Mouse (Mus musculus) neural tube, embryonic 14.5 days (tissue): ENCODE data around the gene Cox6b1. TPM values are rescaled to one million over a fixed set of nuclear protein-coding genes. Genes with fewer than 3 reads are reported as not detected.

Source experiments
- ATAC-seq: fragments of 200-750 bp; cut with Nextera tagmentation; 2 replicates; pipeline ENCODE4 v1.8.0; 2017; ENCODE audit warnings: low read depth, mild to moderate bottlenecking, moderate TSS enrichment, moderate library complexity
- H3K27ac ChIP-seq: fragments of 300-500 bp; sonication (generic); 2 replicates; pipeline ENCODE4 v1.5.1; 2014; ENCODE audit warnings: low read depth, mild to moderate bottlenecking, control low read depth, low read length, moderate library complexity, mixed read lengths
- H3K27me3 ChIP-seq: fragments of 300-500 bp; sonication (generic); 2 replicates; pipeline ENCODE4 v1.6.1; 2014; ENCODE audit warnings: low read length; ENCODE audit not compliant: control insufficient read depth, insufficient read depth
- H3K36me3 ChIP-seq: fragments of 300-500 bp; sonication (generic); 2 replicates; pipeline ENCODE4 v1.6.1; 2014; ENCODE audit warnings: low read length, mixed read lengths; ENCODE audit not compliant: control insufficient read depth, insufficient read depth
- H3K4me1 ChIP-seq: fragments of 300-500 bp; sonication (generic); 2 replicates; pipeline ENCODE4 v1.6.1; 2014; ENCODE audit warnings: low read length; ENCODE audit not compliant: control insufficient read depth, insufficient read depth
- H3K4me2 ChIP-seq: fragments of 300-500 bp; sonication (generic); 2 replicates; pipeline ENCODE4 v1.6.1; 2014; ENCODE audit warnings: mild to moderate bottlenecking, low read depth, low read length, control low read depth
- H3K4me3 ChIP-seq: fragments of 300-500 bp; sonication (generic); 2 replicates; pipeline ENCODE4 v1.5.1; 2014; ENCODE audit warnings: low read depth, low read length, control low read depth, mixed read lengths
- H3K9ac ChIP-seq: fragments of 300-500 bp; sonication (generic); replicated peaks from 2 replicates; pipeline ENCODE4 v1.6.1; 2014; ENCODE audit warnings: low read depth, mild to moderate bottlenecking, control low read depth, low read length, mixed read lengths
- H3K9me3 ChIP-seq: fragments of 300-500 bp; sonication (generic); 2 replicates; pipeline ENCODE4 v1.6.1; 2016; ENCODE audit warnings: low read length; ENCODE audit not compliant: control insufficient read depth
- whole genome bisulfite sequencing: fragments of 180-500 bp; shearing (Covaris S2); extraction: QIAGEN DNeasy Blood & Tissue Kit; methylation state at CpG from one replicate; pipeline ENCODE4 v1.1.7; 2014; 5-methylcytosine and 5-hydroxymethylcytosine counted together
- polyA plus RNA-seq: library from polyadenylated mRNA; unstranded; fragments of >200 nt; fragmentation: Nextera tagmentation; extraction: Ambion mirVana; gene quantifications from 2 replicates; pipeline ENCODE4 v1.2.1, GENCODE M21; 2014

Cox6b1 gene
- polyA plus RNA-seq, 1 experiment from 2014 or later = 1,342 TPM

GRCm38 (mm10) chr7:30613529-30614112, 12.3 kb downstream of the Cox6b1 start:
- Histone ChIP-seq H3K36me3 (peaks cover 19% of the 10 kb centered on the region), H3K4me2 (no peak overlapping the region), H3K4me3 (no peak overlapping the region), H3K9ac (no peak overlapping the region), H3K27me3 (no peaks in the 10 kb centered on the region), H3K27ac (no peak overlapping the region), H3K9me3 (no peaks in the 10 kb centered on the region), H3K4me1 (no peaks in the 10 kb centered on the region)
- ATAC-seq = no peak
- WGBS = 23% methylated on average over 14 of the region's 14 CpGs

- H3K36me3 ChIP-seq = peaks cover 15% of the 10 kb centered on the region
- WGBS = 68% methylated on average over 8 of the region's 8 CpGs
- no peak within 1 kb of the TSS for H3K27ac ChIP-seq
- H3K4me3 ChIP-seq = no peak within 1 kb of the TSS
- H3K4me2 ChIP-seq = no peak within 1 kb of the TSS
- H3K9ac ChIP-seq = no peak within 1 kb of the TSS
- H3K4me1 ChIP-seq = no peaks in the 10 kb centered on the region
- no peaks in the 10 kb centered on the region for H3K27me3 ChIP-seq
- no peaks in the 10 kb centered on the region for H3K9me3 ChIP-seq
- no peak for ATAC-seq
These were observed 13.1 kb downstream of the Cox6b1 start, which contains the start of gene Upk1a for GRCm38 (mm10) chr7:30612654-30613402. TSS of gene Upk1a (minus strand) at chr7:30612847.

GRCm38 (mm10) chr7:30610043-30610442, 15.9 kb downstream of the Cox6b1 start:
- Histone ChIP-seq H3K4me2 (no peak overlapping the region), H3K4me3 (no peak overlapping the region), H3K9me3 (no peaks in the 10 kb centered on the region), H3K36me3 (no peaks in the 10 kb centered on the region), H3K27me3 (no peaks in the 10 kb centered on the region), H3K27ac (no peak overlapping the region), H3K4me1 (no peaks in the 10 kb centered on the region), H3K9ac (no peak overlapping the region)
- ATAC-seq = no peak
- WGBS = 58% methylated on average over 7 of the region's 7 CpGs

- Histone ChIP-seq H3K27ac (no peak overlapping the region), H3K4me2 (no peak overlapping the region), H3K27me3 (no peaks in the 10 kb centered on the region), H3K36me3 (no peaks in the 10 kb centered on the region), H3K4me1 (no peaks in the 10 kb centered on the region), H3K9me3 (no peaks in the 10 kb centered on the region), H3K9ac (no peak overlapping the region), H3K4me3 (no peak overlapping the region)
- 48% methylated on average over 16 of the region's 16 CpGs for WGBS
- no peak for ATAC-seq
These were observed 17.5 kb downstream of the Cox6b1 start for GRCm38 (mm10) chr7:30608476-30608875.

GRCm38 (mm10) chr7:30607706-30608309, 18.1 kb downstream of the Cox6b1 start:
- ATAC-seq = no peak; the same call in 1 of the 2 replicates
- H3K4me1 ChIP-seq = no peaks in the 10 kb centered on the region
- 26% methylated on average over 8 of the region's 8 CpGs for WGBS

GRCm38 (mm10) chr7:30604944-30605343, 21.0 kb downstream of the Cox6b1 start:
- 0 out of 2 replicates have a peak, but pooled peaks cover 3% of the 10 kb centered on the region for H3K4me1 ChIP-seq
- H3K4me2 ChIP-seq = no peak overlapping the region
- no peaks in the 10 kb centered on the region for H3K27me3 ChIP-seq
- H3K36me3 ChIP-seq = no peaks in the 10 kb centered on the region
- H3K9ac ChIP-seq = no peak overlapping the region
- no peak for ATAC-seq
- 93% methylated on average over 8 of the region's 8 CpGs for WGBS
- H3K9me3 ChIP-seq = no peaks in the 10 kb centered on the region
- no peak overlapping the region for H3K4me3 ChIP-seq
- H3K27ac ChIP-seq = no peak overlapping the region

More at GRCm38 (mm10) chr7:30607706-30608309, 18.1 kb downstream of the Cox6b1 start:
- Histone ChIP-seq H3K36me3 (no peaks in the 10 kb centered on the region), H3K4me3 (no peak overlapping the region), H3K27ac (no peak overlapping the region), H3K9me3 (no peaks in the 10 kb centered on the region), H3K4me2 (no peak overlapping the region), H3K9ac (no peak overlapping the region), H3K27me3 (no peaks in the 10 kb centered on the region)

- H3K36me3 ChIP-seq = no peaks in the 10 kb centered on the region
- no peak overlapping the region for H3K27ac ChIP-seq
- WGBS = 67% methylated on average over 8 of the region's 8 CpGs
- no peak overlapping the region for H3K4me2 ChIP-seq
- H3K4me3 ChIP-seq = no peak overlapping the region
- H3K9ac ChIP-seq = no peak overlapping the region
- H3K9me3 ChIP-seq = no peaks in the 10 kb centered on the region
- H3K4me1 ChIP-seq = 0 out of 2 replicates have a peak, but pooled peaks cover 3% of the 10 kb centered on the region
- no peaks in the 10 kb centered on the region for H3K27me3 ChIP-seq
- ATAC-seq = no peak
These were observed 21.5 kb downstream of the Cox6b1 start for GRCm38 (mm10) chr7:30604424-30604823.

GRCm38 (mm10) chr7:30602583-30602982, 23.4 kb downstream of the Cox6b1 start:
- ATAC-seq = no peak
- no peak overlapping the region for H3K4me2 ChIP-seq
- H3K9me3 ChIP-seq = no peaks in the 10 kb centered on the region
- H3K4me3 ChIP-seq = no peak overlapping the region
- no peaks in the 10 kb centered on the region for H3K36me3 ChIP-seq
- H3K27ac ChIP-seq = no peak overlapping the region
- 69% methylated on average over 3 of the region's 3 CpGs for WGBS
- 0 out of 2 replicates have a peak, but pooled peaks cover 3% of the 10 kb centered on the region for H3K4me1 ChIP-seq
- no peaks in the 10 kb centered on the region for H3K27me3 ChIP-seq
- H3K9ac ChIP-seq = no peak overlapping the region

- 74% methylated on average over 7 of the region's 7 CpGs for WGBS
- 0 out of 2 replicates have a peak, but pooled peaks have one; percentile 1 for ATAC-seq
- peak overlapping the region; percentile 37; the same call in 1 of the 2 replicates for H3K4me2 ChIP-seq
- no peaks in the 10 kb centered on the region for H3K27me3 ChIP-seq
- no peaks in the 10 kb centered on the region for H3K36me3 ChIP-seq
- H3K9ac ChIP-seq = peak overlapping the region; percentile 28; the same call in 1 of the 2 replicates
- H3K4me3 ChIP-seq = no peak overlapping the region
- 0 out of 2 replicates have a peak, but pooled peaks cover 3% of the 10 kb centered on the region for H3K4me1 ChIP-seq
- no peaks in the 10 kb centered on the region for H3K9me3 ChIP-seq
- peak overlapping the region; percentile 44; the same call in 1 of the 2 replicates for H3K27ac ChIP-seq
These were observed 25.3 kb downstream of the Cox6b1 start for GRCm38 (mm10) chr7:30600651-30601050.
